Mouse (Mus musculus): ENCODE measurements around the gene Ugt1a9.

- no peak for TF ChIP-seq POLR2A (IDR thresholded peaks at IDR 0.05; ENCODE audit: extremely low read depth, insufficient read depth, low read length)
- no peak for TF ChIP-seq CTCF (IDR thresholded peaks at IDR 0.05; ENCODE audit: extremely low read depth, insufficient read depth, low read length)
Measured at GRCm38 (mm10) chr1:88262255-88262654, 191.7 kb downstream of the Ugt1a9 start.

Data from cortical plate, adult 2 months (tissue).